Mouse (Mus musculus): Measurements from ENCODE around the gene Apobec2. TPM values are rescaled to one million over a fixed set of nuclear protein-coding genes. Genes with fewer than 3 reads are reported as not detected.
A peak's percentile ranks its signal among the peaks of the same experiment; 100 is the strongest.

Gene Apobec2
- polyA plus RNA-seq, 1 experiment from 2014 or later: 0.78 TPM

GRCm38 (mm10) chr17:48411241-48411640, 21.5 kb downstream of the Apobec2 start:
- Histone ChIP-seq H3K36me3 (replicated peaks) (peaks cover 50% of the 10 kb centered on the region), H3K4me1 (peaks cover 27% of the 10 kb centered on the region), H3K27ac (peak overlapping the region; percentile 99), H3K4me3 (peak overlapping the region; percentile 90), H3K9me3 (no peaks in the 10 kb centered on the region), H3K27me3 (ENCODE audit: poor library complexity, severe bottlenecking) (no peaks in the 10 kb centered on the region)
- DNase-seq (ENCODE audit: extremely low spot score, low spot score): no peak
- 68% methylated on average over 8 of the region's 8 CpGs for WGBS

DNA sequence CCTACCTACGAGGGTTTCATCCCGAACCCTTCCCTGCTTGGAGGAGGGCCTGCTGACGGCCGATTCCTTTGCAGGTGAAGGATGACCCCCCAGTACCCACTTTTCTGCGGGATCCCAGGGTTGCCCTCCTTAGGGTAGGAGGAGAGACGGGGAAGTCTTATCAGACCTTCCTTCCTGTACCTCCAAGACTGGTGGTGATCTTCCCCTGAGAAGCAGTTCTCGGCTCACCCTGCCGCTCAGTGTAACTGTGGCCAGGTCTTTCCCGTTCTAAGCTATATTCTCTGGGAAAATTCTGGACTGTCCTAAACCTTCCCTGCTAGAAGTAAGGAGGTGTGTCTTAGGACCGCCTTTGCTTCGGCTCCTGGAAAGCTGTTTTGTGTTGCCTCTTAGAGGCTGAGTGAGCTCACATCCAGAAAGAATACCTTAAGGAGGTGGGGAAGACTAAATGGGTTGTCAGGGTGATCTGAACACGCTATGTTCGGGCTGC, 22.4 kb downstream of the Apobec2 start:
- H3K36me3 ChIP-seq (replicated peaks): peaks cover 44% of the 10 kb centered on the region
- peak overlapping the region; percentile 99 for H3K27ac ChIP-seq
- H3K9me3 ChIP-seq: no peaks in the 10 kb centered on the region
- H3K27me3 ChIP-seq (ENCODE audit: poor library complexity, severe bottlenecking): no peaks in the 10 kb centered on the region
- peaks cover 27% of the 10 kb centered on the region for H3K4me1 ChIP-seq
- H3K4me3 ChIP-seq: peak overlapping the region; percentile 90
- under 1% methylated on average over 13 of the region's 13 CpGs for WGBS
- DNase-seq (ENCODE audit: extremely low spot score, low spot score): no peak

GRCm38 (mm10) chr17:48409380-48410298, 23.1 kb downstream of the Apobec2 start, which contains the start of the genes Nfya and Oard1:
Gene Nfya, minus strand, starts transcription at chr17:48409906.
Gene Oard1, plus strand, starts transcription at chr17:48410014.
- peak; percentile 100 for DNase-seq (ENCODE audit: extremely low spot score, low spot score)
- Histone ChIP-seq H3K9me3 (no peaks in the 10 kb centered on the region), H3K4me1 (peaks cover 27% of the 10 kb centered on the region), H3K27me3 (ENCODE audit: poor library complexity, severe bottlenecking) (no peaks in the 10 kb centered on the region), H3K27ac (peak within 1 kb of the TSS; percentile 99), H3K36me3 (replicated peaks) (peaks cover 37% of the 10 kb centered on the region), H3K4me3 (peak within 1 kb of the TSS; percentile 90)
- WGBS: under 1% methylated on average over 84 of the region's 84 CpGs

GRCm38 (mm10) chr17:48408526-48409291, 24.0 kb downstream of the Apobec2 start:
- Histone ChIP-seq H3K36me3 (replicated peaks) (peaks cover 33% of the 10 kb centered on the region), H3K27ac (peak overlapping the region; percentile 99), H3K4me1 (peaks cover 27% of the 10 kb centered on the region), H3K27me3 (ENCODE audit: poor library complexity, severe bottlenecking) (no peaks in the 10 kb centered on the region), H3K4me3 (peak overlapping the region; percentile 90), H3K9me3 (no peaks in the 10 kb centered on the region)
- DNase-seq (ENCODE audit: extremely low spot score, low spot score): peak; percentile 77
- under 1% methylated on average over 47 of the region's 47 CpGs for WGBS

GRCm38 (mm10) chr17:48407910-48408525, 24.7 kb downstream of the Apobec2 start:
- Histone ChIP-seq H3K27me3 (ENCODE audit: poor library complexity, severe bottlenecking) (no peaks in the 10 kb centered on the region), H3K4me1 (peaks cover 27% of the 10 kb centered on the region), H3K4me3 (peak overlapping the region; percentile 90), H3K27ac (peak overlapping the region; percentile 99), H3K36me3 (replicated peaks) (peaks cover 28% of the 10 kb centered on the region), H3K9me3 (no peaks in the 10 kb centered on the region)
- DNase-seq (ENCODE audit: extremely low spot score, low spot score): peak; percentile 51
- 16% methylated on average over 8 of the region's 8 CpGs for WGBS

GRCm38 (mm10) chr17:48407154-48407553, 25.6 kb downstream of the Apobec2 start:
- Histone ChIP-seq H3K4me1 (peaks cover 27% of the 10 kb centered on the region), H3K4me3 (peak overlapping the region; percentile 90), H3K9me3 (no peaks in the 10 kb centered on the region), H3K27ac (peak overlapping the region; percentile 99; the same call in 1 of the 2 replicates), H3K27me3 (ENCODE audit: poor library complexity, severe bottlenecking) (no peaks in the 10 kb centered on the region), H3K36me3 (replicated peaks) (peaks cover 27% of the 10 kb centered on the region)
- 93% methylated on average over 4 of the region's 4 CpGs for WGBS
- DNase-seq (ENCODE audit: extremely low spot score, low spot score): no peak

- WGBS: 89% methylated on average over 1 of the region's 1 CpGs
These were observed 28.0 kb downstream of the Apobec2 start for GRCm38 (mm10) chr17:48404706-48405105.

DNA sequence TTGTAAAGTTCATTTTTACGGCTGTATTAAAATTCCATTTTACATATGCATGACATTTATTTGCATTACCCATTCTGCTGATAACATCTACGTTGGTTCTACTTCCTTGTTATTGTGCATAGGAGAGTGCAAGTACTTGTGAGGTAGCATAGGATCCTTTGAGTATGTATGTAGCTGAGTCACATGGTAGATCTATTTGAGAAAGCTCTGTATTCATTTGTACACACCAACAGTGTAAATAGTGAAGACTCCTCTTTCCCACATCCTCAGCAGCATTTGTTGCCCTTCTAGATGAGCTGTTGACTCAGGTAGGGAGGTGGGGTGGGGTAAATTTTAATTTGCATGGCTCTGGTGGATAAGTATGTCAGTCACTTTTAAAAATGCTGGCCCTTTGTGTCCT, 28.9 kb downstream of the Apobec2 start:
- H3K27ac ChIP-seq: no peak overlapping the region
- 95% methylated on average over 2 of the region's 2 CpGs for WGBS
- H3K27me3 ChIP-seq (ENCODE audit: poor library complexity, severe bottlenecking): no peaks in the 10 kb centered on the region
- peaks cover 46% of the 10 kb centered on the region for H3K36me3 ChIP-seq (replicated peaks)
- H3K4me1 ChIP-seq: peaks cover 14% of the 10 kb centered on the region
- H3K4me3 ChIP-seq: no peak overlapping the region
- DNase-seq (ENCODE audit: extremely low spot score, low spot score): no peak
- H3K9me3 ChIP-seq: no peaks in the 10 kb centered on the region

More at GRCm38 (mm10) chr17:48404706-48405105, 28.0 kb downstream of the Apobec2 start:
- Histone ChIP-seq H3K36me3 (replicated peaks) (peaks cover 37% of the 10 kb centered on the region), H3K4me3 (no peak overlapping the region), H3K27me3 (ENCODE audit: poor library complexity, severe bottlenecking) (no peaks in the 10 kb centered on the region), H3K4me1 (peaks cover 14% of the 10 kb centered on the region), H3K9me3 (no peaks in the 10 kb centered on the region), H3K27ac (no peak overlapping the region)
- DNase-seq (ENCODE audit: extremely low spot score, low spot score): no peak

- 94% methylated on average over 3 of the region's 3 CpGs for WGBS
- no peaks in the 10 kb centered on the region for H3K27me3 ChIP-seq (ENCODE audit: poor library complexity, severe bottlenecking)
- H3K27ac ChIP-seq: no peak overlapping the region
- DNase-seq (ENCODE audit: extremely low spot score, low spot score): no peak
- no peak overlapping the region for H3K4me3 ChIP-seq
- H3K36me3 ChIP-seq (replicated peaks): peaks cover 57% of the 10 kb centered on the region
- H3K4me1 ChIP-seq: peaks cover 9% of the 10 kb centered on the region
- no peaks in the 10 kb centered on the region for H3K9me3 ChIP-seq
These were observed 30.0 kb downstream of the Apobec2 start for GRCm38 (mm10) chr17:48402751-48403150.

GRCm38 (mm10) chr17:48401710-48402109, 31.0 kb downstream of the Apobec2 start:
- Histone ChIP-seq H3K4me3 (no peak overlapping the region), H3K27ac (no peak overlapping the region), H3K9me3 (no peaks in the 10 kb centered on the region), H3K4me1 (no peaks in the 10 kb centered on the region; the same call in 1 of the 2 replicates), H3K27me3 (ENCODE audit: poor library complexity, severe bottlenecking) (no peaks in the 10 kb centered on the region), H3K36me3 (replicated peaks) (peaks cover 63% of the 10 kb centered on the region)
- DNase-seq (ENCODE audit: extremely low spot score, low spot score): no peak
- WGBS: 92% methylated on average over 4 of the region's 4 CpGs

GRCm38 (mm10) chr17:48392616-48393015, 40.1 kb downstream of the Apobec2 start:
- no peak overlapping the region for H3K4me3 ChIP-seq
- no peaks in the 10 kb centered on the region for H3K27me3 ChIP-seq (ENCODE audit: poor library complexity, severe bottlenecking)
- no peaks in the 10 kb centered on the region for H3K9me3 ChIP-seq
- H3K36me3 ChIP-seq (replicated peaks): peaks cover 100% of the 10 kb centered on the region
- no peak overlapping the region for H3K27ac ChIP-seq
- WGBS: 96% methylated on average over 3 of the region's 3 CpGs
- no peaks in the 10 kb centered on the region for H3K4me1 ChIP-seq
- DNase-seq (ENCODE audit: extremely low spot score, low spot score): no peak

GRCm38 (mm10) chr17:48391446-48391845, 41.3 kb downstream of the Apobec2 start:
- WGBS: 93% methylated on average over 5 of the region's 5 CpGs
- Histone ChIP-seq H3K27me3 (ENCODE audit: poor library complexity, severe bottlenecking) (no peaks in the 10 kb centered on the region), H3K9me3 (no peaks in the 10 kb centered on the region), H3K4me1 (no peaks in the 10 kb centered on the region), H3K4me3 (no peak overlapping the region), H3K36me3 (replicated peaks) (peaks cover 100% of the 10 kb centered on the region), H3K27ac (no peak overlapping the region)
- DNase-seq (ENCODE audit: extremely low spot score, low spot score): no peak

All from forebrain, embryonic 10.5 days (tissue).